Mouse (Mus musculus) brain, embryonic 14.5 days (tissue): ENCODE results near the gene Adam17. TPM values are rescaled to one million over a fixed set of nuclear protein-coding genes. Genes with fewer than 3 reads are reported as not detected.
"Not testable (repeated sequence)": the region's sequence is repeated elsewhere in the genome, so short reads cannot be mapped to it uniquely, and the experiment has no call there.

Source experiments
- DNase-seq: peaks from one replicate; pipeline ENCODE4 v3.0.0-alpha.2; 2011; ENCODE audit warnings: low read depth
- CTCF ChIP-seq: fragments of 200-500 bp; IDR thresholded peaks from 2 replicates; pipeline ENCODE4 v1.5.1; 2012; ENCODE audit warnings: inconsistent platforms, mild to moderate bottlenecking, moderate library complexity, borderline replicate concordance; ENCODE audit not compliant: insufficient read depth, insufficient read length; ENCODE audit errors: extremely low read depth
- POLR2A ChIP-seq: fragments of 200-500 bp; IDR thresholded peaks from 2 replicates; pipeline ENCODE4 v1.6.1; 2012; ENCODE audit warnings: mild to moderate bottlenecking, inconsistent platforms, borderline replicate concordance; ENCODE audit not compliant: poor library complexity, insufficient read depth, insufficient read length, severe bottlenecking; ENCODE audit errors: extremely low read depth
- polyA plus RNA-seq: library from polyadenylated mRNA; depleted of rRNA; stranded (reverse); fragments of >200 nt; gene quantifications from 2 replicates; pipeline ENCODE4 v1.2.3, GENCODE M21; 2012; rRNA removed

Gene Adam17
- 18.3 and 22.2 TPM in 2 replicates for polyA plus RNA-seq

DNA sequence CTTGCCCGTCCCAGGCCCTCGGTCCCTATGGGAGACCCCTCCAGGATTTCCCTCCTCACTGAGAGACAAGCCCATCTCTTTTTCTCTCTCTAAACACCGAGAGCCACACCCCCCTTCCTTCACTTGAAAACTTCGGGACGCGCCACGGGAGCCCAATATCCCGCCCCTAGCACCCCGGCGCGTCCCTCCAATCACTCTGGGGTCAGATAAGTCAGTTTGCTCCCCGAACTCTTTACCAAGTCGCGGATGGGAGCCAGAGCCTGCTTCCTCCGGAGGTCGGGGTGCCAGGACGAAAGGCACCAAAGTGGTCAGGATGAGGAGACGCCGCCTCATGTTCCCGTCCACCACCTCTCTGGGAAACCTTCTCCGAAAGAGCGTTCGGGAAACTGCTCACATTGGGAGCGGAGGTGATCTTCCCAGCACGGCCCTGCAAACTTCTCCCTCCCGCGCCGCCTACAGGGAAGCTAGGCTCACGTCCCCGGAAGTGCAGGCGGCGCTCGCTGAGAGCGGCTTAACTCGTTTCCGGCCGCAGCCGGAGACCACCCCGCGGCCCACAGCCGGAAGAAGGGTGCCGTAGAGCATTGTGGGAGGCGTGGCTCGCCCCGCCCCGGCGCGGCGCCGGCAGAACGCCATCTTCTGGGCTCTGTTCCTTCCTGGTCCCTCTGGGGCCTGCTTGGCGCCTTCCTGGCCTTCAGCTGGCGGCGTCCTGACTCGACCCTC lies at the start of gene Adam17:
Adam17 (minus strand) TSS at position 533 of the 720 bp plus-strand sequence.
- TF ChIP-seq CTCF (peak; percentile 59; the same call in 1 of the 2 replicates), POLR2A (peak; percentile 91)
- DNase-seq, result peak; percentile 99

DNA sequence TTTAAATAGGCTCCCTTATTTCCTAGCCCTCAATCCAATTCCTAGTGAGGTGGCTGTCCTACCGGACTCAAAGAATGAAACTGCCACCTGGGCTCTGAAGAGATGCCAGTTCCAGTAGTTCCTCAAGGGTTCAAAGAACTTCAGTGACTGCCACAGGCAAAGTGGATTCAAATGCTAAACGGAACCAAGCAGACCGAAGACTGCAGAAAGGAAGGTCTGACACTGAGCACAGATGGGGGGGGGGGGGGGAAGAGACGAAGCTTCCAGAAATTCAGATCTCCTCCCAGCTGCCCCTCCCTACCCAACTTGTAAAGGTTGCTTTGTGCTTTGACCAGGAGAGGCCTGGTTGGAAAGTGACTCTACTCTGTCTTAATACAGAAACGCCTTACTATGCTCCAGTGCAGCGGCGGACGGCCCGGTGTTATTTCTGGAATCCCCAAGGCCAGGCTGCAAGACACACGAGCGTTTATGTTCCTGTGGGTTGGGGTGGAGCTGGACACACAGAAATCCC lies 45.2 kb upstream of the Adam17 start:
- DNase-seq, result peak; percentile 35
- TF ChIP-seq CTCF, result no peak
- TF ChIP-seq POLR2A, result no peak

DNA sequence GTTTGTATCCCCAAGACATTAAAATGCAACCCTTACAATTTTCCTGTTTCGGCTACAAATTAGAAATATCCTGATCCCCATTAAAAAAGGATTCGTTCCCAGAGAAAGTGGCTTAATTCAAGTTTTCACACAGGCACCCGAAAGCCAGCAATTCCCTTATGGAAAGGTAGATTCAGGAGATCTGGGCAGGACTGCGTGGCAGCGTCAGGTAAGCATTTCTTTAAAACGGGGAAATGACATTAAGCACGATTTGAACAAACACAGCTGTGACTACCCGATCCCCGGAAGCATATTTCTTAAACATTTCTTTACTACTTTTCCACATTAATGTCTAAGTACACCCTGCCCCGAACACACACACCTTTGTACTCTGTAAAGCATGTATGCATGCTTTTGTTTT lies 44.7 kb upstream of the Adam17 start:
- DNase-seq, result no peak
- no peak for TF ChIP-seq CTCF

DNA sequence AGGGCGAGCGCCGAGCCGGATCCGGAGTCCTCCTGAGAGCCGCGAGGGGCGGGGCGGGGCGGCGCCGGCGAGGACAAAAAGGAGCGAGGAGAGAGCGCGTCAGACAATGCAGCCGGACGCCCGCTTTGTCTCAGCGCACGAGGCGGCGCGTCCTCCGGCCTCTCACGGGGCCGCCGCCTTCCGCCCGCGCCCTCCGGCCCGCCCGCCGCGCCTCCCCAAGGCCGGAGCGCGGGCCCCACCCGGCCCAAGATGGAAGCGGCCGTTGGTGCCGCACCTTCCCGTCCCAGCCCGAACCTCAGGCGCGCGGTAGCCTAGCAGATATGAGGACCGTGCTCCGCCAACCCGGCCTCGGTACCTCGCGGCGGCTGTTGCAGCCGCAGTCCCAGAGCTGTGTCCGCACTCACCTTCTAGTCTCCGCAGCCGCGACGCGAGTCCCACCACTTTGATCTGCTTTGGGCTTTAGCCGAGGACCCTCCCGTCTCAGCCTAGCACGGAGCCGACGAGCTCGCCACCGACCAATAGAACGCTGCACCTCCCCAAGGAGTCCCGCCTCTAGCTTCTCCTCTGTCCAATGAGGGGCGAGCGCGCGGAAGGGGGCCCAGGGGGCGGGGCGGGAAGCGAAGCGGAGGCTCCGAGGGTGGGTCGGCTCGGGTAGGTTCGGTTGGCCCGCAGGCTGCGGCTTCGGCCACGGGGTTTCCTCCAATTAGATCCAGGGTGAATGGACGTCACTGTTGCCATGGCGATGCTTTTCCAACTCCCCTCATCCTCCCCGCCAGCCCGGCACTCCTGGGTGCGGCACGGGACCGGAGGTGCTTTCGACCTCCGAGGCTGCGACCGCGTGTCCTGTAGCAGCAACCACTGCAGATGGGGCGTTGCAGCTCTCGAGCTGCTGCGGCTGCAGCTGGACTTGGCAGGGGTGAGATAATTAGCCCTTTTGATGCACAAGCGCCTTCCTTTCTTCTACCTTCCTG lies 44.0 kb upstream of the Adam17 start, which contains the start of gene Ywhaq:
Ywhaq (minus strand) TSS at position 538 of the 971 bp plus-strand sequence.
- TF ChIP-seq CTCF (no peak), POLR2A (peak; percentile 88; the same call in 1 of the 2 replicates)
- DNase-seq, result peak; percentile 99

DNA sequence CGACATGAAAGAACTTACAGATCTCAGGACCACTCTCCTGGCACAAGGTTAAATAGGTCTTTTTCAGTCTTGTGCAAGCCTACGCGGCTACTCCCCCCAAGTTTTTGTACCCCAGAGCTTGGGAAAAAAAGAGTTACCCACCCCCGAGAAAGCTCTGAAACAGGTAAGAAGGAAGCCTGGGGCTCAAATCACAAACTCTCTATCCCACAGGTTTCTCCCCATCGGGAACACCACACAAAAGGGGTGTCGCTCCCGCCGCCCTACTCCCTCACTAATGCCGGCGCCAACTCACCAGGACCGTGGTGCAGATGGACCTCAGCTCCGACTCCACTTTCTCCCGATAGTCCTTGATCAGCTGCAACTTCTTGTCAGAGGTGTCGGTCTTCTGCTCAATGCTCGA lies 43.1 kb upstream of the Adam17 start:
- no peak for TF ChIP-seq POLR2A
- no peak for TF ChIP-seq CTCF
- peak; percentile 33 for DNase-seq

DNA sequence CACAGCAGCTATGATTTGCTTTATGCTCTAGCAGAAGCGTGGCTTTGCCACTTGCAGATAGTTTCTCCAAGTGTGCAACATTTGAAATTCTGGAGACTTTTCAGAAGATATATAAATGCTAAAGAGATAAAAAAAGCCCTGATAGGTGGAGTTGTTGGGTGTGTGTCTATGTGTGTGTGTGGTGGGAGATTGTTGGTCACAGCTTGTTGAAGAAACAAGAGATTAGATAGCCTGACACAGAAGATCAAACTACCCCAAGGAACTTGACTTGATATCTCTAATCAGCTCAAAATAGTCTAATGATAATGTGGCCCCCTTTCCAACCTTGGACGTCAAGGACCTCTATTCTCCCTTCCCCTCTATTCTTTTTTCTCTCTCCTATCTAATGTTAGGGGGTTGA lies 37.2 kb upstream of the Adam17 start:
- DNase-seq, result no peak
- TF ChIP-seq CTCF, result no peak
- TF ChIP-seq POLR2A, result no peak

DNA sequence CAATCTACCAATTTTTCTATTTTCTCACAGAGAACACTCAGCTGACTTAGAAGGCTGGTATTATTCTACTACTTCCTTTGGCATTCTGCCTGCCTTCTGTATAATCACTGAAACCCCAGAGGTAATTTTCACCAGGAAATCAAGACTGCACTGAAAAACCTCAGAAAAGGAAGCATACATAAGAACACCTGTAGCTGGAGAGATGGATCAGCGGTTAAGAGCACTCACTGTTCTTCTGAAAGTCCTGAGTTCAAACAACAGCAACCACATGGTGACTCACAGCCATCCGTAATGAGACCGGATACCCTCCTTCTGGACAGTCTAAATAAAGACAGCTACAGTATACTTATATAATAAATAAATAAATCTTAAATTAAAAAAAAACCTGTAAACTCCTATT lies 36.2 kb upstream of the Adam17 start:
- DNase-seq, result no peak
- TF ChIP-seq CTCF, result no peak
- TF ChIP-seq POLR2A, result no peak

DNA sequence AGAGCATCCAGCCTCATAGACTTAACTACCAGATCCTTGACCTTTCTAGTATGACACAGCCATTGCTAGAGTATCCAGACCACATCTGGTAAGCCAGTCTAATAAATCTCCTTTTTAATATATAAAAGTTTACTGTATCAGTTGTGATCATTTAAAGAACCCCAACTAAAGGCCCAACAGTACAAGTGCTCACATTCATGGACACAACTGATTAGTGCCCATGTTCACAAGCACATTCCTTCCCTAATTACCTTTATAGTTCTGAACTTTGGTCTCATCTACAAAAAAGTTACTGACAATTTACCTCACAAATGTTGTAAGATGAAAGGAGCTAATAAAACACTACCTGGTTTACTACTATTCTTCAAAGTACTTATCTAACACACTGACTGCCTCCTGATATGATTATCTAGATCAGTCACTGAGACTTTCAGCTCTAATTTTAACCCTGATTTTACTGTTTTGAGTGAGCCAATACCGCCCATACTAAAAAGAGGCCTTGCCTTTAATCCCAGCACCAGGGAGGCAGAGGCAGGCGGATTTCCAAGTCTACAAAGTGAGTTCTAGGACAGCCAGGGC lies 35.4 kb upstream of the Adam17 start:
- DNase-seq, result no peak
- no peak for TF ChIP-seq POLR2A
- TF ChIP-seq CTCF, result no peak

DNA sequence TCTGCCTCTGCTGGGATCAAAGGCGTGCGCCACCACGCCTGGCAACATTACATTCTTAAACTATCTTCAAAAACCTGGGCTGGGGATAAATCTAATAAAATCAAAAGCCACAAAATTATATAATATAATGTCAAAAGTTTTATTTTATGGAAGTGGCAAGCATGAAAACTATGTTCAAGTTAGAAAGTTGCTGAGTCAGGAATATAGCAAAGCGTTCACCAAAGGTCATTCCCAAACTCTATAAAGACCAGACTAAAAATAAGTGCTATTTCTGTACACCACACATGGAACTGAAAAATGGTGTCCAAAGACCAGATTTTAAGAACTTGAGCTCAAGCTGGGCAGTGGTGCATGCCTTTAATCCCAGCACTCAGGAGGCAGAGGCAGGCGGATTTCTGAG lies 29.3 kb upstream of the Adam17 start:
- DNase-seq, result no peak
- TF ChIP-seq POLR2A (no peak), CTCF (no peak)

DNA sequence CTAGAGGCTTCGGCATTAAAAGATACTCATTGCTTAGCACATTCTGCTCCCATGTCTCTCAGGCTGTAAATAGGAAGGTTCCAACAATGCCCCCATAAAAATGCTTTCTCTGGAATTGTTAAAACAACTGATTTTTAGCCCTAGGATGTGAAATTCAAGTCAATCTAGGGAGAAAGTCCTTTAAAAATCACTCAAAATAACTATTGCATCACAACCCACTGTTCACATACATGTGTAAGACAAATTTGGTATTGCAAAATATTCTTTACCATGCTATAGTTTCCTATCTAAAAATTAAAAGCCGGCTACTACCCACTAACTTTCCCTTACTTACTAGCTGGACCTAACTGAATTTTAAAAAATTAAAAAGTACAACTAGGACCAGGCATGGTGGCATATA lies 12.8 kb upstream of the Adam17 start:
- TF ChIP-seq CTCF (no peak), POLR2A (no peak)

DNA sequence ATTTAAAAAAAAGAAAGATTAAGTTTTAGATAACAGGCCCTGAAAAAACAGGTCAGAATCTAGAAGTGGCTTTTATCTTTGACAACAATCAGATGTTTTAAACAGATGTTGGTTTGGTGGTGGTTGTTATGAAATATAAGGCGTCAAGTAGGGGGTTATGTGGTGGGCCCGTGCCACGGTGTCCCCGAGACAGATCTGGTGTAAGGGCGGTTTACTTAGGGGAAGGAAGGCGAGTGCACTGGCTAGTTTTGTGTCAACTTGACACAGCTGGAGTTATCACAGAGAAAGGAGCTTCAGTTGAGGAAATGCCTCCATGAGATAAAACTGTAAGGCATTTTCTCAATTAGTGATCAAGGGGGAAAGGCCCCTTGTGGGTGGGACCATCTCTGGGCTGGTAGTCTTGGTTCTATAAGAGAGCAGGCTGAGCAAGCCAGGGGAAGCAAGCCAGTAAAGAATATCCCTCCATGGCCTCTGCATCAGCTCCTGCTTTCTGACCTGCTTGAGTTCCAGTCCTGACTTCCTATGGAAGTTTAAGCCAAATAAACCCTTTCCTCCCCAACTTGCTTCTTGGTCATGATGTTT lies 5.4 kb upstream of the Adam17 start:
- not testable (repeated sequence) for DNase-seq

More for the DNA sequence above, 12.8 kb upstream of the Adam17 start:
- DNase-seq, result no peak
